Mouse (Mus musculus): ENCODE data around the gene Tbc1d30.

Tbc1d30 gene

DNA sequence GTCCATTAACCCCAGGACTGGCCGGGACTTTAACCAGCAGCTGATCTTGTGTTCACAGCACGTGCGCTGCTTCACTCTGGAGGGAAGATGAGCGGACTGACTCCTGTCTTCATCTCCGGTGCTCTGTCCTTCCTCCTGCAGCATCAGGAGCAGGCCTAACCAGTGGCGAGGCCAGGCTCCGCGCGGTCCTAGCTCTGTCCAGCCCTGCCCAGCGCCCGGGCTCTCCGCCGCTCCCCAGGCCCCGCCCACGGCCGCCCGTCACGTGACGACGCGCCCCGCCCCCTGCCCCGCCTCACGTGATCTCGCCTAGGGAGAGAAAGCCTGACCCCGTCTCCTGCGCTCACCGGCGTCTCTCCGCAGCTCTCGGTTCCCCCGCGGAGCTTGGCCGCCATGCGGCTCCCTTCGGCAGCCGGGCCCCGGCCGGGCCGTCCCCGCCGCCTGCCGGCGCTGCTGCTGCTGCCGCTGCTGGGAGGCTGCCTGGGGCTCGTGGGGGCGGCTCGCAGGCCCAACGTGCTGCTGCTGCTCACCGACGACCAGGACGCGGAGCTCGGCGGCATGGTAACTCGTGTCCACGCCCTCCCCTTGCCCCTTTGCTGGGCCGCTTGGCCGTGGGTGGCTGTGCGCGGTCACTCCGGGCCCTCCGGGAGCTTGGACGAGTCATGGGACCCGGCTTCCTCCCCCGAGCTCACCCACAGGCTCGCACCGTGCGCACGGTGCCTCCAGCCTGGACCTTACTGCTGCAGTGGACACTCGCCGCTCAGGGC, 13.9 kb upstream of the Tbc1d30 start, which contains the start of gene Gns:
Gene Gns (plus strand): TSS at position 290 of the 764 bp plus-strand sequence.
- peak; percentile 83 for DNase-seq

DNA sequence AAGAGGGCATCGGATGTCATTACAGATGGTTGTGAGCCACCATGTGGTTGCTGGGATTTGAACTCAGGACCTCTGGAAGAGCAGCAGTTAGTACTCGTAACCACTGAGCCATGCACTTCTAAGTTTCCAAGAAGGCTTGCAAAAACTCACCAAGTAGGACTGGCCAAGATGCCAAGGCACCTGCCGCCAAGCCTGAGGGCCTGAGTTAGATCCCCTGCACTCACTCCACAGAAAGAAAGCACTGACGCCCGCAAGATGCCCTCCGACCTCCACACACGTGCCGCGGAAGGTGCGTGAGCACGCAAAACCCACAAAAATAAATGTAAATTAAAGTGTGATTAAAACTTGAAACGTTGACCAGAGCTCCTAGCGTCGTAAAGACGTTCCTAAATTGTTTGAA, 13.2 kb upstream of the Tbc1d30 start:
- DNase-seq, result no peak

DNA sequence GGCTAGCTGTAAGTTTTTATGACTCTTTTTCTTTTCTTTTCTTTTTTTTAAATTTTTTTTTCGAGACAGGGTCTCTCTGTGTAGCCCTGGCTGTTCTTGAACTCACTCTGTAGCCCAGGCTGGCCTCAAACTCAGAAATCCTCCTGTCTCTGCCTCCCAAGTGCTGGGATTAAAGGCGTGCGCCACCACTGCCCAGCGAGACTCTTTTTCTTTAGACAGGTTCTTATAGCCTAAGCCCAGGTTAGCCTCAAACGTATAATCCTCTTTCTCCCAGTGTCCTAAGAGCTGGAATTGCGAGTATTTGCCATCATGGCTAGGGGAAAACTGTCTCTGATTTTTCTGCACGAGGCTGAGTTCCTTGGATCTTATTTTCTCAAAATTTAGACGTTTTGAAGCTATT, 12.1 kb upstream of the Tbc1d30 start:
- DNase-seq, result no peak

DNA sequence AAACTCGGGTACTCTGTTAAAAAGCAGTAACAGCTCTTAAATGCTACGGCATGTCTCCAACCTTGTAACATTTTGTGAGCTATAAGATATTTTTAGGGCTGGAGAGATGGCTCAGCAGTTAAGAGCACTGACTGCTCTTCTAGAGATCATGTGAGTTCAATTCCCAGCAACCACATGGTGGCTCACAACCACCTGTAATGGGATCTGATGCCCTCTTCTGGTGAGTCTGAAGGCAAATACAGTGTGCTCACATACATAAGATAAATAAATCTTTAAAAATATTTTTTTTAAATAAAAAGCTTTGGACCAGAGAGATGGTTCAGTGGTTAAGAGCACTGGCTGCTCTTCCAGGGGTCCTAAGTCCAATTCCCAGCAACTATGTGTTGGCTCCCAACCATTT, 9.3 kb upstream of the Tbc1d30 start:
- DNase-seq, result no peak

DNA sequence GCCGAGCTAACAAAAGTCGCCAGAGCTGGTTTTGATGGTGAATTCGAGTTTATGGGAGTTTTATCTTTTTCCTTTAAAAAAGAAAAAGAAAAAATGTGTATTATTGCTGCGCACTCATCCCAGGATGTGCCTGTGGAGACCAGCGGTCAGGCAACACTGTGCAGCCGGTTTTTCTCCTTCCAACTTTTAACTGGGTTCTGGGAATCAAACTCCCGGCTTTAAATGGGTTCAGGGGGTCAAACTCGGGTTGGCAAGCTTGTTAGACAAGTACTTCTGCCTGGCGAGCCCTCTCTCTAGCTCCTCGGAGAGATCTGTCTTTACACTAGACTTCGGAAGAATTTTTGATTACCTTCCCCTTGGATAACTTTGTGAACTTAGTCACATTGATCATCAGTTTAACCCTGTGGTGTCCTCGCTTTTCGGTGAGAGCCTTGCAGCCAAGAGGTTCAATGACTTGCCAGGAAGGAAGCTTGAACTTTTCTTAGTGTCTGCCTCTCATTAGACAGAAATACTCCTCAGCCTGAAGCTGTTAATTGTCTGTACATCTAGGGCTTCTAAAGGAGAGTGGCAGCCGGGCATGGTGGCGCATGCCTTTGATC, 713 bp upstream of the Tbc1d30 start:
- no peak for DNase-seq

DNA sequence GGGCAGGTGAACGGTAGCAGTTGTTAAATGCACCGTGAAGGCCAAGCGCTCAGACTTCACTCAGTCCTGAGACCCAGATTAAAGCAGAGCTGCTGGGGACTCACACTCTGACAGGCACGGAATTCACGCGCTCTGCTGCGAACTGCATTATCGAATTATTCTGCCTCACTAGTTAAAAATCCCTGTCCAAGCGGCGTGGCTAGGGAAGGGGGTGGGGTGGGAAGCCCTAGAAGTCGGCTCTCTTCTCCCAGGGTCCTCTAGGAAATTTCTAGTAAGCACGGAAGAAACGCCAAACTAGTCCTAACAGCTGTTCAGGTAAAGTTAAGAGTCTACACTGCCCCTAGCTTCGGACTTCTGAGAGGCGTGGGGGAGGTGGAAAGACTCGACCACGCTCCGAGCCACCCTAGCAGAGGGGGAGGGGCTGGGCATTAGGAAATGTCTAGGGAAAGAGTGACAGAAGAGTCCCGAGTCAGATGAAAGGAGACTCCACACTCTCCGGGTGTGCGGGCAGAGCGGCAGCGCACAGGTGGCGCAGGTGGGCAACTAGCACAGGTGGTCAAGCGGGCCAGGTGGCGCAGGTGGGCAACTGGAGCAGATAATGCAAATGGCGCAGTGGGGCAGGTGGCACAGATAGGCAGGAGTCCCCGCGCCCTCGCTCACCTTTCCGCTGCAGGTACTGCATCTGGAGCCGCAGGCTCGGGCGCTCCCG, 567 bp downstream of the Tbc1d30 start:
- peak; percentile 52 for DNase-seq

DNA sequence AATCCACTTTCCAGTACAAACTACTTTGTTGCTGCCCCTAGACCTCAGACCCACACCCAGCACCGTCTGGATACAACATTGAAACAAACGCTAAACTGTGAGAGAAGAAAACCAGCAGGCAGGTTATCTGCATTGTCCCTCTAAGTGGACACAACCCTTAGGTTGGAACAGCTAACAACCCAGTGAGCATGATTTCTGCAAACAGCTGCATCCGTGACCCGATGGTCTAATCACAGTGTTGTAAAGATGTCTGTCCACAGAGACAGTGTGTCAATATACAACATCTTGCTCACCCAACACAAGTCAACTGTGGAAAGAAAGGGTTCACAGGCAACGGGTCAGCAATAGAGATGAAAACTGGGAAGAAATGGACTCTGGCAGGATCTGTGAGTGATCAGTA, 1.8 kb downstream of the Tbc1d30 start:
- DNase-seq, result no peak

DNA sequence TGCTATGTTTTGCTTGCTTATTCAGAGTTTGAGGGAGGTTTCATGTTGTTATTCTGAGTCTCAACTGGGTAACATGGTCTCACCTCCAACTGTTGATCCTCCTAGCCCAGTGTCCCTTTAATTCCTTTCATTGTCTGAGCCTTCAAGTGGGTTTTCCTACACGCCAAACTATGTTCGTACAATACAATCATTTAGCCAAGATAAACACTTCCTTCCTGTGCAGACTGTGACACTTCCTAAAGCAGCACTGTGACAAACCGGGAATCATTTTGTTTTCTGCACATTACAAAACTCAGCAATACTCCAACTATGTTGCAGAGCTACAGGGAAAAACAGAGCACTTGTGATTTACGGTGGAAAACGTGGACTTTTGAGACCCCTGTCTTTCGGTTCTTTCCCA, 7.2 kb downstream of the Tbc1d30 start:
- peak; percentile 61 for DNase-seq

DNA sequence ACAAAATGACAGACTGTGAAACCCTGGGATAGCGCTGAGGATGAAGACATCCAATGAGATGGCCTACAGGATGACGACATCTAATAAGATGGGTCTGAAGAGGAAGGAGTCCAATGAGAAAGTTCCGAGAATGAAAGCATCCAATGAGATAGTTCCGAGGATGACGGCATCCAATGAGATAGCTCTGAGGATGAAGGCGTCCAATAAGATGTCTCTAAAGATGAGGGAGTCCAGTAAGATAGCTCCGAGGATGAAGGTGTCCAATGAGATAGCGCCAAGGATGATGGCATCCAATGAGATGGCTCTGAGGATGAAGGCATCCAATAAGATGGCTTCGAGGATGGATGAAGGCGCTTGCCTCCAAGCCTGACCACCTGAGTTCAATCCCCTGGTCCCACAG, 8.8 kb downstream of the Tbc1d30 start:
- DNase-seq, result no peak

DNA sequence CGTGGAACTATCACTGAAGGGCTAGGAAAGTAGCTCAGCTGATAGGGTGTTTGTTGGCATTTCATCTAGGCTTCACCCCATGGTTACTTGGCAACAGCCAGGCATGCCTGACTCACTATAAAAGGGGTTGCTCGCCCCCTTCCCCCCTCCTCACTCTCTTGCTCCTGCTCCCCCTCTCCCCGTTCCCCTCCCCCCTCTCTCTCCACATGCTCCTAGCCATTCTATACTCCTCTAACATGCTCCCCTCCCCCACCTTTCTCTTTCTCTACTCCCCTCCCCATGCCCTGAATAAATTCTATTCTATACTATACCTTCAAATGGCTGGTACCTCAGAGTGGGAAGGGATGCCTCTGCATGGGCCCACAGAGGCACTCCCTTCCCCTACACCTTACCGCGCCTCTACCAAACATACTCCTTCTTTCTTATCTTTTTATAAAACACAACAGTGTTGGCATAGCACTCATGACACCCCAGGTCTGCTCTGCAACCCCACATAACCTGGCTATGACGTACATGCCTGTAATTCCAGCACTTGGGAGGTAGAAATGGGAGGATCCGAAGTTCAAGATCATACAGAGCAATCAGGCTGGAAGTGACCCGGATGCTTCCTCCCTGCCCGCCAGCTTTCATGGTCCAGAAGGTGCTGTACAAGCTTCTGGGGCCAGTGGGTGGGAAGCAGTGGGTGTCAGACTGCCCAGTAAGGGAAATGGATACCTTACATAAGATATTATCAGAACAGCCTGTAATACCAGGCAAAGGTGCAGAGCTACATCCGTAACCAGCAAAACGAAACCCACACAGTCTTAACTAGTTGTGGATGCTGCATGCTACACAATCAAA, 10.1 kb downstream of the Tbc1d30 start:
- no peak for DNase-seq

DNA sequence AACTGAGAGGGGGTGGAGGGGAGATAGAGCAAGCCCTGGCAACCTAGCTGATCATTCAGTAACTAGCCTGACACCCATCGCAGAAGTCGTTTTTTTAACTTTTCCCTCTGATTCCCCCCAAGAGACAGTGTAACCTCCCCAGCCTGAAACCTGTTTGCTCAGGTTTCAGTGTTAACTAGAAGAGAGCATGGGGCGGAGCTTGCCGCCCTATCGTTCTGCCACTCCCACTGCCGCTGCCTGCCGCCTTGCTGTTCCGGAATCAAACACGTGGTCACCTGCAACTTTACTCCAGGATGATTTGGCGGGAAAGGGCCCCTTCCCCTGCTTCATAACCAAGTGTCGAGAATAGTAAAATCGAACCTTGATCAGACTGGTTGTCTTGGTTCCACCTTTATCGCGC, 14.5 kb downstream of the Tbc1d30 start:
- DNase-seq, result peak; percentile 36

DNA sequence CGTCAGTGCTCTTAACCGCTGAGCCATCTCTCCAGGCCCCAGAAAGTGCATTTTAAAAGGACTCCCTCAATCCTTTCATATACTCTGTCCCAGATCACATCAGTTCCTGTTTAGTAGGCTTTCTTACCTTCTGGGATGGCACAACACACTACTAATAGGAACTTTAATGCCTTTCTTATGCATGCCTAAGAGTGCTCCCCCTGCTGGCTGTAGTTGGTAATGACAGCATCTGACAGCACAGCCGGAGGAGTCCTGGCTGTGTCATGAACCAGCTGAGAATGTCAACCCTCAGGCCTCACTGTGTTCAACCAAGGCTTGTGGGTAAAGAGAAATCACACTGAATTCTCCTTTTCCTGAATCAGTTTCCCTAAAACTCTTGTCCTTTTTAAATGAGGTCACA, 16.5 kb downstream of the Tbc1d30 start:
- peak; percentile 90 for DNase-seq

DNA sequence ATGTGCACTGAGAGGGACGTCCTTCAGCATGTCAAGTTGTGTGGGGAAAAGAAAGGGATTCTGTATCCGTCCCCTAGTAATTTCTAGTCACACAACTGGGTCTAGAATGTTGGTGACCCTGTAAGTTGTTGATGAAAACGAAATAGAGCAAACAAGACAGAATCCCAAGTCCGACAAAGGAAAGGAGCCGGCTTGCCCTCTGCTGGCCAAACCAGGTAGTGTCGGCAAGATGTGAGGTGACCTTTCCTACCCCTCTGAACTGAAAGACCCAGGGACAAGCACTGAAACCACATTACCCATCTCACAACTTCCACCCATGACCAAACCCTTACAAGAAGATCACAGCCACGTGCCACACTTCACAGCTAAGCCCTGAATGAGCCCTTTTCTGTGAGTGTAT, 20.1 kb downstream of the Tbc1d30 start:
- DNase-seq, result peak; percentile 87

DNA sequence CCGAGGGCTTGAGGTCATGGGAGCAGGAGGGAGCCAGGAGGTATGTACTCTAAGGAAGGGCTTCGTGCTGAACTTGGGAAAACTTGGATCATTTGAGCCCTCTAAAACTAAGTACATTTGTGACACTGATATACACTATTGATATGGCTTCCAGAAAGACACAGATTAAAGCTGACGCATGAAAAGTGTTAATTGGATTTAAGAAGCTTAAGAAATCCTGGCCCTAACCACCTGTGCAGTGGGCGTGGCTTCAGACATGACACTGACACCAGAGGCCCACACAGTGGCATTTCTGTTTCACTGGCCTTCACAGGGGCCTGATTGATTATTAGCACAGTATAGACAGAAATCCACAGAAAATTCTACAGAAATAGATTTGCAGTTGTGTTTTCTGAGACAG, 21.5 kb downstream of the Tbc1d30 start:
- no peak for DNase-seq

DNA sequence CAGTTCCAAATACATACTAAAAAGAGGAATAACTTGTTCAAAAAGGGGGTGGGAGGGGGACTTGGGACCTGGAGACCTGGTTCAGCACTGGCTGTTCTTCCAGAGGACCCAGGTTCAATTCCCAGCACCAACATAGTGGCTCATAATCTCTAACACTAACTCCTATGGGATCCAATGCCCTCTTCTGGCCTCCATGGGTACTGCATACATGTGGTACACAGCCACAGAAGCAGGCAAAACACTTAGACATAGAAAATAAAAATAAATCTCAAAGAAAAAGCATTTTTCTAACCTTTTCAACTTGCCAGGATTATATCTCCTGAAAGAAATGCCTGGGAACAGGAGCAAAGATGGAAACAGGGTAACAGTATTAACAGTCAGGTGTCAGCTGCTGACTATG, 24.9 kb downstream of the Tbc1d30 start:
- DNase-seq, result no peak

DNA sequence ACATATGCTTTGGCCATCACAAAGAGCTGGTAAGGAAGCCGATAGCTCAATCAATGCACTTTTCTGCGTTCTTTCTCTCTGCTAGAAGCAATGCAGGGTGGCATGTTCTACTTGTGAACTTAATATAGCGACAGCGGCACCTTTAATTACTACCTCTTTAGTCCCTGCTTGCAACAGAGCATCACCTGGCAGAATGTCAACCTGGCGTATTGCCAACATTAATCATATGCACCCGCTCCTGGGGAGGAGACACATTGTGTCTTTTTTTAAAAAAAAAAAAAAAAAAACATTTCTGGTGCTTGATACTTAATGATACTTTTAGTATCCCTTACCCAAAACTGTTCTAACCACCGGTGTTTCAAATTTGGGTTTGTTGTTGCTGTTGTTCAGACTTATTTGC, 27.6 kb downstream of the Tbc1d30 start:
- no peak for DNase-seq

DNA sequence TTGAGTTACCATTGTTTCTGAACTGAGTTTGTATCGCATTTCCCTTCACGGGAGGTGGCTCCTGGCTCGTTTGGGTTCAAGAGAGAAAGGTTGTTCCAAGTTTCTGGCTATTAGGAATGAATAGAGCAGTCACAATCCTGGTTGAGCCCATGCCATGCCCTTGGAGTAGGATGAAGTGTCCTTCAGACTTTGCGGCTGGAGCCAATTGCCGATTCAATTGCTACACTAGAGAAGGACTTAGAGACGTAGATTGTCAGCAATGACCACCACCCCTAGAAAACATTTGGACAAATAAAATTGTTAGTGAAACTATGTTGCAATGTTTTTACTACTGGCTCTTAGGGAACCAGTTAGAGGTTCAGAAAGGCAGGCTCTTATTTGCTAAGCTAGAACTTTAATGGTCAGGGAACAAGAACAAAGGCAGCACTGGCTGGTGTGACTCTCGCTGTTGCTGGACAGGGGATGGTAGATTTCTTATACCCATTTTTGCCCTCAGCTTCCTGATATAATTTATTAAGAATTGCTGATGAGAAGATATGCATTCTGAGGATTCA, 32.6 kb downstream of the Tbc1d30 start:
- DNase-seq, result peak; percentile 80

DNA sequence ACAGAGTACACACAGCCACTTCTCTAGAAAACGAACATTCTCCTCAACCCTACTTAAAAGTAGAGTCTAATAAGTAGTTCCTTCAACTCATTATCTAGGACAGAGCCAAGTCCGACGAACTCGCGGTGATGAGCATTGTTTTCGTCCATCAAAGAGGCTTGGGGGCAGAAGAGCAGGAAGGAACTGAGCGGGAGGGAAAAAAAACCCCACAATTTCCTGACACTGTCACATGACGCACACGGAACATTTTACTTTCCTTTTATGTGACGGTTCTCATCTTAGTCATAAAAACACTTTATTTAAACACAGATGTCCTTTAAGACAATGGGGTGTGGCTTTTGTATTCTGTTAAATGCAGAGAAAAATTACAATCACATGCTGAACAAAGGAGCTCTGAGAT, 34.7 kb downstream of the Tbc1d30 start:
- no peak for DNase-seq

DNA sequence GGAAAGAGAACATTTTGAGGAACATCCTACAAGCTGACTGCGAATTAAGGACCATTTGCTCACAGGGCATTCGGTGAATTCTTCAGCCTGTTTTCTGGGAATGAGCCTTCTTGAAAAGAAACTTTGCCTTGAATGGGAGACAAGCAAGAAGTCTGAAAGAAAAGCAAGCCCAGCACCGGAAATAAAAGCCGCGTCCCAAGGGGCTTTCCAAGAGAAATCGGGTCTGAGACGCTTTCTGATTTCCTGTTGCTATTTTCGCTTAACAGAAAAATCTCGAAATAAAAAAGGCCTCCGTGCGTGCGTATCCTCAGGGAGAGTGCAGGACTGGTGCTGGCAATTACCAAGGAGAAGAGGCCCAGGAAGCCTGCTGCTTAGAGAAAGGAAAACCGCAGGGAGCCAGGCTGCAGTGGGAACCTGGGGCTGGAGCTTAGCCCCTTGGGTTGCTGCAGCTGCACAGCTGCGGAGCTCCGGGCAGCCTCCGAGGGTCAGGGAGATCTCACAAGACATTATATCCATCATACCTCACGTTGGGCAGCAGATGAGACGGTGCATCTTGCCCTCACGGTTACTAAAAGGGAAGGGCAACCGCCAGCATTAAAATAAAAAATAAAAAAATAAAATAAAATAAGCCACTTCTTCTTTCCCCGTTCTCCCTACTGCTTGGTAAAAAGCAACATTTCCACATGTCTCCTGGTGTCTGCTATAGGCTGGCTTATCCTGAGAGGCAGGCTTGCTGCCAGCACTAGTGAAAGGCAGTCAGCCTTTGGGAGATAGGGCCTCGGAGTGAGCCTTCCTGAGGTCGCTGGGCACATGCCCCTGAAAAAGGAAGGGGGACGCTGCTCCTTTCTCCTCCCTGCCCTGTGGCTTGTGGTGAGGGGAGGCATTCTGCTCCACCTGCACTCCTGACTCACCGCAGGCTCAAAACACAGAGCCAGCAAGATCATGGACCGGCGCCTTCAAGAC, 35.5 kb downstream of the Tbc1d30 start:
- no peak for DNase-seq

DNA sequence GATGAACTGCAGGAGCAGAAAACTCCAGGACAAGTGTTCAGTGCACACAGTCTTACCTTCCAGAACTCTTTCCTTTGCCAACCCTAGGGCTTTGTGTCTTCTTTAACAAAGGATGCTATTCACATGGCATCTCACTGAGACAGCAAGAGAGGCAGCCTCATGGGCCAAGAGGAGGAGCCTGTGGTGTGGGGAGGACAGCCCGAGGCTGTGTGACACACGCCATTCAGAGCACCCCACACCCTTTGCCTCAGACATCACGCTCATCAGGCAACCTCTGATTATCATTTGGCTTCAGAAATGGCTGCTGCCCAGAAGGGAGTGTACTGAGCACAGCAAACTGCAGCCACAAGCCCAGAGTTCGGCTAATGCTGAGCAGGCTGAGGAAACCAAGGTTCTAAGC, 36.9 kb downstream of the Tbc1d30 start:
- DNase-seq, result no peak

DNA sequence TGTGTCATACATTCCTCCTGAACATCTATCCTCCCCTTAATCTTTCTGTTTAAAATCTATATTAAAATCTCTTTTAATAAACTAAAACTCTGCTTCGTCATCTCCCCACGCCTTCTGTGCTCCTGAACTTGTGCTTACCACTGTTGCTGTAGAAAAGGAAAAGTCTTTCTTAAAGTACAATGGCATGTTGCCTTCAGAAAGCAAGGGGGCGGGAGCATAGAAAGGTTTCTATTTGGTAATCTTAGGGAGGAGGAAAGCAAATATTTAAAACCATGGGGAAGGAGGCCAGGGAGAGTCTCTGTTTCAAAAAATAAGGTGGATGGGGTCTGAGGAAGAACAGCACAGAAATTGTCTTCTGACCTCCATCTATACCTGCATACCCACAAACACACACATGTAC, 38.0 kb downstream of the Tbc1d30 start:
- DNase-seq, result peak; percentile 75

Measured in lung, postnatal 36 days (tissue).